Mouse (Mus musculus) heart, adult 2 months (tissue): ENCODE measurements around the gene Ttc25. TPM values are rescaled to one million over a fixed set of nuclear protein-coding genes. Genes with fewer than 3 reads are reported as not detected.
A peak's percentile ranks its signal among the peaks of the same experiment; 100 is the strongest.

Source experiments
- DNase-seq, 2 experiments: peaks; one replicate each; pipeline ENCODE4 v3.0.0; 2021
- H3K27ac ChIP-seq: fragments of 200-600 bp; 2 replicates; pipeline ENCODE4 v1.8.1; 2022
- H3K27me3 ChIP-seq: fragments of 200-500 bp; 2 replicates; pipeline ENCODE4 v1.6.1; 2012; ENCODE audit warnings: mild to moderate bottlenecking, low read length, inconsistent platforms, mixed read lengths; ENCODE audit not compliant: control insufficient read depth, insufficient read depth
- H3K36me3 ChIP-seq: fragments of 200-500 bp; 2 replicates; pipeline ENCODE4 v1.6.1; 2012; ENCODE audit warnings: low read length, inconsistent platforms; ENCODE audit not compliant: control insufficient read depth, insufficient read depth
- H3K4me1 ChIP-seq: fragments of 200-500 bp; 2 replicates; pipeline ENCODE4 v1.6.1; 2011; ENCODE audit warnings: low read length; ENCODE audit not compliant: control insufficient read depth, insufficient read depth
- H3K4me3 ChIP-seq: fragments of 200-600 bp; 2 replicates; pipeline ENCODE4 v1.8.1; 2022
- H3K79me2 ChIP-seq: fragments of 200-500 bp; replicated peaks from 2 replicates; pipeline ENCODE4 v1.6.1; 2012; ENCODE audit warnings: mild to moderate bottlenecking, inconsistent platforms, low read length, moderate library complexity, mixed read lengths; ENCODE audit not compliant: control insufficient read depth, insufficient read depth
- H3K9ac ChIP-seq: fragments of 200-500 bp; 2 replicates; pipeline ENCODE4 v1.6.1; 2012; ENCODE audit warnings: low read depth, mild to moderate bottlenecking, control low read depth, inconsistent platforms, low read length, mixed read lengths
- CTCF ChIP-seq: fragments of 200-600 bp; IDR thresholded peaks from 2 replicates; pipeline ENCODE4 v1.8.1; 2022; ENCODE audit warnings: antibody characterized with exemption, mild to moderate bottlenecking, moderate library complexity
- EP300 ChIP-seq: fragments of 200-500 bp; IDR thresholded peaks from 2 replicates; pipeline ENCODE4 v1.6.1; 2011; ENCODE audit warnings: low read depth, low read length, control low read depth; ENCODE audit not compliant: insufficient read depth
- POLR2A ChIP-seq: fragments of 200-500 bp; IDR thresholded peaks from 2 replicates; pipeline ENCODE4 v1.6.1; 2011; ENCODE audit warnings: mild to moderate bottlenecking, low read depth, low read length, control low read depth; ENCODE audit not compliant: insufficient read depth
- WGBS: fragments of 180-500 bp; shearing (Covaris S2); methylation state at CpG from one replicate; pipeline ENCODE4 v1.1.7; 2018; 5-methylcytosine and 5-hydroxymethylcytosine counted together
- intact Hi-C: fragments of 180-260 bp; cut with DNase I; formaldehyde crosslinking; loops from one replicate; pipeline ENCODE4 v1.15.1; 2025
- polyA plus RNA-seq: library from polyadenylated mRNA; depleted of rRNA; stranded (reverse); fragments of >200 nt; gene quantifications from 2 replicates; pipeline ENCODE4 v1.2.3, GENCODE M21; 2012
- total RNA-seq, 2 experiments: library from RNA; stranded (reverse); gene quantifications; 2 replicates each; pipeline ENCODE4 v1.2.3; 2021

The Ttc25 gene
- total and polyA plus RNA-seq, 3 experiments, result 0.18 to 0.37 TPM; not detected in 1

GRCm38 (mm10) chr11:100535996-100536395 is 9.4 kb upstream of the Ttc25 start:
- WGBS, result 32% methylated on average over 1 of the region's 1 CpGs

GRCm38 (mm10) chr11:100536466-100536865 is 8.9 kb upstream of the Ttc25 start:
- no peaks in the 10 kb centered on the region for H3K27me3 ChIP-seq
- intact Hi-C loops, result no loop called here

More at GRCm38 (mm10) chr11:100535996-100536395, 9.4 kb upstream of the Ttc25 start:
- TF ChIP-seq EP300 (no peak), CTCF (no peak), POLR2A (no peak)
- H3K4me3 ChIP-seq, result no peak overlapping the region
- no peaks in the 10 kb centered on the region for H3K79me2 ChIP-seq
- H3K9ac ChIP-seq, result no peak overlapping the region
- DNase-seq, result no peak
- H3K36me3 ChIP-seq, result no peaks in the 10 kb centered on the region
- intact Hi-C loops, result no loop called here
- no peak overlapping the region for H3K27ac ChIP-seq
- H3K27me3 ChIP-seq, result no peaks in the 10 kb centered on the region
- no peaks in the 10 kb centered on the region for H3K4me1 ChIP-seq

GRCm38 (mm10) chr11:100540966-100541365 is 4.4 kb upstream of the Ttc25 start:
- Histone ChIP-seq H3K27ac (no peak overlapping the region), H3K79me2 (no peaks in the 10 kb centered on the region), H3K9ac (no peak overlapping the region), H3K36me3 (no peaks in the 10 kb centered on the region), H3K27me3 (no peaks in the 10 kb centered on the region), H3K4me1 (peaks cover 2% of the 10 kb centered on the region), H3K4me3 (no peak overlapping the region)
- 29% methylated on average over 6 of the region's 6 CpGs for WGBS
- intact Hi-C loops, result no loop called here
- no peak for DNase-seq
- TF ChIP-seq POLR2A, result no peak
- TF ChIP-seq CTCF, result no peak
- TF ChIP-seq EP300, result no peak

More at GRCm38 (mm10) chr11:100536466-100536865, 8.9 kb upstream of the Ttc25 start:
- H3K27ac ChIP-seq, result no peak overlapping the region
- DNase-seq, result no peak
- no peaks in the 10 kb centered on the region for H3K36me3 ChIP-seq
- no peak overlapping the region for H3K4me3 ChIP-seq
- TF ChIP-seq POLR2A (no peak), EP300 (no peak), CTCF (no peak)
- no peak overlapping the region for H3K9ac ChIP-seq
- H3K79me2 ChIP-seq, result no peaks in the 10 kb centered on the region
- H3K4me1 ChIP-seq, result no peaks in the 10 kb centered on the region

- no peak for TF ChIP-seq EP300
- TF ChIP-seq CTCF, result no peak
- TF ChIP-seq POLR2A, result no peak
- peaks cover 3% of the 10 kb centered on the region for H3K4me1 ChIP-seq
- intact Hi-C loops, result no loop called here
- H3K27me3 ChIP-seq, result no peaks in the 10 kb centered on the region
- no peak overlapping the region for H3K9ac ChIP-seq
- no peak overlapping the region for H3K27ac ChIP-seq
- H3K4me3 ChIP-seq, result no peak overlapping the region
- no peaks in the 10 kb centered on the region for H3K36me3 ChIP-seq
- WGBS, result 80% methylated on average over 2 of the region's 2 CpGs
- H3K79me2 ChIP-seq, result no peaks in the 10 kb centered on the region
- DNase-seq, result no peak
Measured at GRCm38 (mm10) chr11:100541577-100541976, 3.8 kb upstream of the Ttc25 start.

- DNase-seq, result no peak
- peak overlapping the region; percentile 33 for H3K4me3 ChIP-seq
- no peaks in the 10 kb centered on the region for H3K79me2 ChIP-seq
- intact Hi-C loops, result no loop called here
- H3K9ac ChIP-seq, result peak overlapping the region; percentile 47
- peaks cover 3% of the 10 kb centered on the region for H3K4me1 ChIP-seq
- no peaks in the 10 kb centered on the region for H3K36me3 ChIP-seq
- TF ChIP-seq POLR2A, result no peak
- TF ChIP-seq CTCF, result no peak
- no peak for TF ChIP-seq EP300
- peak overlapping the region; percentile 60; the same call in 1 of the 2 replicates for H3K27ac ChIP-seq
- WGBS, result 28% methylated on average over 7 of the region's 7 CpGs
- no peaks in the 10 kb centered on the region for H3K27me3 ChIP-seq
Measured at GRCm38 (mm10) chr11:100545746-100546085, 309 bp downstream of the Ttc25 start.

GRCm38 (mm10) chr11:100546955-100547354 is 1.5 kb downstream of the Ttc25 start:
- 71% methylated on average over 6 of the region's 6 CpGs for WGBS
- Histone ChIP-seq H3K36me3 (no peaks in the 10 kb centered on the region), H3K27ac (no peak overlapping the region), H3K79me2 (no peaks in the 10 kb centered on the region), H3K4me3 (no peak overlapping the region), H3K4me1 (peaks cover 3% of the 10 kb centered on the region), H3K27me3 (no peaks in the 10 kb centered on the region), H3K9ac (no peak overlapping the region)
- intact Hi-C loops, result no loop called here
- DNase-seq, result no peak
- TF ChIP-seq POLR2A (no peak), CTCF (no peak), EP300 (no peak)

- H3K27ac ChIP-seq, result no peak overlapping the region
- intact Hi-C loops, result no loop called here
- no peaks in the 10 kb centered on the region for H3K79me2 ChIP-seq
- DNase-seq, result no peak
- peaks cover 3% of the 10 kb centered on the region for H3K4me1 ChIP-seq
- 55% methylated on average over 6 of the region's 6 CpGs for WGBS
- TF ChIP-seq EP300 (no peak), CTCF (no peak), POLR2A (no peak)
- no peak overlapping the region for H3K4me3 ChIP-seq
- no peak overlapping the region for H3K9ac ChIP-seq
- no peaks in the 10 kb centered on the region for H3K36me3 ChIP-seq
- no peaks in the 10 kb centered on the region for H3K27me3 ChIP-seq
Measured at GRCm38 (mm10) chr11:100548141-100548540, 2.7 kb downstream of the Ttc25 start.
